Mouse (Mus musculus) kidney, adult 2 months (tissue): Measurements from ENCODE around the gene Tax1bp1.

ENCODE experiments used
- CTCF ChIP-seq: fragments of 200-500 bp; conservative IDR thresholded peaks from 2 replicates; pipeline ENCODE4 v1.5.1; 2011; ENCODE audit warnings: low read depth, mild to moderate bottlenecking, control low read depth, low read length, moderate library complexity, mixed read lengths; ENCODE audit not compliant: insufficient read depth, insufficient read length
- POLR2A ChIP-seq: fragments of 200-500 bp; IDR thresholded peaks from one replicate; pipeline ENCODE4 v1.6.1; 2011; ENCODE audit warnings: low read depth, low read length, control low read depth

DNA sequence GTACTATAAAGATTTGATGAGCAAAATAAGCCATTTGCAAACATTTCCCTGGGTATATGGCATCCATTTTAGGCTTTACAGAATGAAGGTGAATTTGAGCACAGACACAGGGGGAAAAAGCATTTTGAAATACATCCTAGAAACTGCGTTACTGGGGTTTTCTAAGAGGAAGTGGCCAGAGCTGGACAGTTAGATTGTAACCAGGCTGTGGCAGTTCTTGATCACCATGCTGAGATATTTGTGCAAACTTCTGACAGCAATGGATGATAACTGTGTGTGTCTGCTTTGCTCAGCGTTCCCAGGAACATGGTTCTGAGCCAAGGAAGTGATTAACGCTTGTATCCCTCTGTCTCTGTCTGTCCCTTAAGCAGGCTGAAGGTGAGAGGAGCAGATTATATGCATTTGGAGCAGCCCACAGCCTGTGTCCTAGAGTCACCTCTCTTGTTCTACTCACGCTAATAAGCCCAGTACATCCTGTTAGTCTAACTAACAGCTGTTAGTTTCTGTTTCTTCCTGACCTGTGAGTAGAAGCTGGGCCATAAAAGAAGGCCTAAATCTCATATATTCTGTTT is 15.5 kb upstream of the Tax1bp1 start:
- TF ChIP-seq POLR2A (no peak), CTCF (no peak)
